ENCODE assay signal across 19 mouse cellular contexts in genomic region chr15:44916479-44916878, GRCm38 (mm10).
"Had no signal": no experiment of that assay in that cellular context is flagged by ENCODE, and none has a peak within 500 bp of the region (broad histone marks: within the 10 kb centered on the region; RNA-seq: fewer than 3 reads in every experiment).

No protein-coding gene starts in this region.

- ATAC-seq: lung, postnatal 0 days; midbrain, embryonic 13.5 days; midbrain, embryonic 15.5 days had no signal

- H3K4me3 ChIP-seq: lung, embryonic 15.5 days; megakaryocyte, embryonic 14.5 days; midbrain, embryonic 13.5 days; midbrain, embryonic 15.5 days; neural tube, embryonic 12.5 days had no signal

- H3K4me1 ChIP-seq: lung, embryonic 15.5 days; megakaryocyte, embryonic 14.5 days; midbrain, embryonic 13.5 days; midbrain, embryonic 15.5 days; neural tube, embryonic 12.5 days had no signal

- H3K27ac ChIP-seq: lung, embryonic 15.5 days; macrophage; midbrain, embryonic 13.5 days; midbrain, embryonic 15.5 days; neural tube, embryonic 12.5 days had no signal

- H3K9me3 ChIP-seq: lung, embryonic 15.5 days; megakaryocyte, embryonic 14.5 days; midbrain, embryonic 13.5 days; midbrain, embryonic 15.5 days; neural tube, embryonic 12.5 days had no signal

- H3K27me3 ChIP-seq: lung, embryonic 15.5 days; megakaryocyte, embryonic 14.5 days; midbrain, embryonic 13.5 days; midbrain, embryonic 15.5 days; neural tube, embryonic 12.5 days had no signal

- H3K36me3 ChIP-seq: lung, embryonic 15.5 days; midbrain, embryonic 13.5 days; midbrain, embryonic 15.5 days; neural tube, embryonic 12.5 days had no signal

- H3K4me2 ChIP-seq: lung, embryonic 15.5 days; midbrain, embryonic 11.5 days; midbrain, embryonic 13.5 days; midbrain, embryonic 15.5 days; neural tube, embryonic 12.5 days had no signal

- H3K9ac ChIP-seq: lung, embryonic 15.5 days; midbrain, embryonic 13.5 days; midbrain, embryonic 15.5 days; neural tube, embryonic 12.5 days had no signal

- DNase-seq: lung, adult 2 months; lung, postnatal 14 days; lung, postnatal 36 days; retina, postnatal 1 day; right cerebral cortex, adult 18-20 months; right cerebral cortex, postnatal 25 days; right cerebral cortex, postnatal 4 days; spleen, adult 18-20 months; thymus, adult 18-20 months; thymus, postnatal 14 days; thymus, postnatal 36 days had no signal
